Mouse (Mus musculus) lung, postnatal 25 days (tissue): ENCODE measurements around the gene Eif4g2.

Experiments
- DNase-seq: peaks from one replicate; pipeline ENCODE4 v3.0.0; 2022; ENCODE audit warnings: low spot score

The Eif4g2 gene

DNA sequence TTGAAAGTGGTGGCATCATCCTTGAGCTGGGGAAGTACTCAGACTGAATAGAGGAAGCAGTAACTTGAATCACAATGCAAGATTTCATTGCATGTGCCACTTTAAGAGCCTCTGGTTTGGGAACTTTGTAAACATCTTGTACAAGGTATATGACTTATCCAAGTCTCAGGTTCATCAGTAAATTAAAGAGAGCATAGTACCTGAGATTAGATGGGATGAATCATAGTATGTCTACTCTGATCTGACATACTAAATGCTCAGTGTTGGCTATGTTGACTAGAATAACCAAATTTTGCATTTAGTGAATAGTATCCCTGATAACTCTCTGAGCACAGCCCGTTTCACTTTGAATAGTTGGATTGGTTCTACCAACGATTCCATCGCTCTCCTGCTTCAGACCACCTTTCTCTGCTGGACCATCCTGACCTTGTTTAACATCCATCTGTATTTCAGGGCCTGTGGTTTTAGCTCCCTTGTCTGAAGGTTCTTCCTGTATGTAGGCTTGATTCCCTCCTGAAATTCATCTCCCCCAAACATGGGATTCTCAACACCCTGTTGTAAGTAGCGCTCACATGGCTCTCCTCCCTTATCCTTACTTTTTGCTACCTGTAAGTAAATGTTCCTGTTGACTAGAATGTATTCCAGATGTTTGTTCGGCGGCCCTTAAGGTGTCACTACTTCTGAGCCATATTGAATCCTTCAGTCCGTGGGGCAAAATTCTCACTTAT is 13.2 kb downstream of the Eif4g2 start:
- DNase-seq = no peak

DNA sequence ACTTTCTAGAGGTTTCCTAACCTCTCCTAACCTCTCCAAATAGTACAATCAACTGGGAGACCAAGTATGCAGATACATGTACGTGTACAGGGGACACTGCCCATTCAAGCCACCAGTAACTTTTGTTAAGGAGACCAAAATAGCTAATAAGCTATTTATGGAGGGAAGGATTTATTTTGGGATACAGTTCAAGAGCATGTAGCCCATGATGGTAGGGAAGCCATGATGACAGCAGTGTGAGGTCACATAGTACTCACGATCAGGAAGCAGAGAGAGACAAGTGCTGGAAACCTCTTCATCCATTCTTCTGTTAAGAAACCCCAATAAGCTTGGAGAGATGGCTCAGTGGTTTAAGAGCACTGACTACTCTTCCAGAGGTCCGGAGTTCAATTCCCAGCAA is 14.6 kb downstream of the Eif4g2 start:
- DNase-seq = no peak

DNA sequence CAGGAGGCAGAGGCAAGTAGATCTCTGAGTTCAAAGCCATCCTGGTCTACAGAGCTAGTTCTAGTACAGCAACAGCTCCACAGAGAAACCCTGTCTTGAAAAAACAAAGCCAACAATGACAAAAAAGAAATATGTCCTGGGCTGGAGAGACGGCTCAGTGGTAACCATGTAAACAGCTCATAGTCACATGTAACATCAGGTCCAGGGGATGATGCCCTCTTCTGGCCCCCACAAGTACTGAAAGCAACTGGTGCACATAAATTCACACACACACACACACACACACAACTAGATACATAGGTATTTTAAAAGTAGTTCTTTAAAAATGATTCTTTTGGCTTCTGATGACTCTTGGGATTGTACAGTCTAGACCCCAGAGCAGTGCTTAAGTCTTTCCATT is 19.9 kb downstream of the Eif4g2 start:
- DNase-seq = no peak

DNA sequence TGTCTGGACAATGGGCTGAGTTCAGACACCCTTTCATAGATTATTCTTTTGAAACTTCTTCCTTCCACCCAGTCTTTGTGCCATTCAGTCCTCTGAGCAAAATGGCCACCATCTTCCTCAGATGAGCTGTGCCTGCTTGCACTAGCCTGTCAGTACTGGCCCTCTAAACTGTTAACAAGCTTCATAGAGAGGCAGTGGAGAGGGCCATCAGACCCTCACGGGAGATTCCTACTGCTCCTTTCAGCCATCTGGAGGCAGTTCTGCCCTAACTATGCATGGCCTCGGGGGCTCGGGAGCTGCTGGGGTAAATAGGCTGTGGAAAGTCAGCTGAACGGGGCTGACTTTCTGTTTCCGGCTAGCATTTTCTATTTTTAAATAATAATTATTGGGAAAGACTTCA is 23.3 kb downstream of the Eif4g2 start:
- no peak for DNase-seq

DNA sequence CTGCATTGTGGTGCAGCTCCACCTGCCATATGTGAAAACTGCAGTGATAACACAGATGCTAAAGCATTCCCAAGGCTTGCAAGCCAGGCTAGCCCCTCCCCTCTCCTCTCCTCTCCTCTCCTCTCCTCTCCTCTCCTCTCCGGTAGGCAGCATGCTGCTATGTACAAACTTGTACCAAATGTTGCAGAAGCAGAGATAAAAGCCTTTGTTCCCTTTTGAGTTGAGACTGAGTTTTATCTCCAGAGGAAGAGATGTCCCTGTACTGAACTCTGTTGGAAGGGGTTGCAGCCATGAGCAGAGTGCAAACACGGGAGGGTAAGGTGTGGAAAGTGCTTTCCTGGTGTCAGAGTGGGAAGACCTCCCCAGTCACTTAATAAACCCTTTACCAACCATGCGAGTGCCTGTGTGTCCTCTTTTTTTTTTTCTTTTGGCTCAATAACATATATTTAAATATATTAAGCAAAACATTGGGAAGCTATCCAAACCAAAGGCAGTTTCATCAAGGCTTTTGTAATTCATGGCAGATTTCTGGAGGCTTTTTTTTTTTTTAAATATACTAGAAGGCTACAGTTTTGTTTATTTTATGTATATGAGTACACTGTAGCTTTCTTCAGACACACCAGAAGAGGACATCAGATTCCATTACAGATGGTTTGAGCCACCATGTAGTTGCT is 26.7 kb downstream of the Eif4g2 start:
- DNase-seq = no peak

DNA sequence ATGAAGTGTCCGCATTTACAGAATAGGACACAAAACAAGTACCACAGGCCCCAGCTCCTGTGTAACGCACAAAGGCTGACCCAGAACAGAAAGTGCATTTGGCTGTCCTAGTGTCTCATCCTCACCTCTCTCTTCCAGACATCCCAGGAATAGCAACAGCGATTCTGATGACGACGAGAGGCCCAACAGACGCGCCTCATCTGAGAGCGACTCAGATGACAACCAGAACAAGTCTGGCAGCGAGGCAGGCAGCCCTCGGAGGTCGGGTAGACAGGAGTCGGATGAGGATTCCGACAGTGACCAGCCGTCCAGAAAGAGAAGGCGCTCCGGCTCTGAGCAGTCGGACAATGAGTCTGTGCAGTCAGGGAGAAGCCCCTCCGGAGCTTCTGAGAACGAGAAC is 27.6 kb downstream of the Eif4g2 start:
- DNase-seq = no peak

DNA sequence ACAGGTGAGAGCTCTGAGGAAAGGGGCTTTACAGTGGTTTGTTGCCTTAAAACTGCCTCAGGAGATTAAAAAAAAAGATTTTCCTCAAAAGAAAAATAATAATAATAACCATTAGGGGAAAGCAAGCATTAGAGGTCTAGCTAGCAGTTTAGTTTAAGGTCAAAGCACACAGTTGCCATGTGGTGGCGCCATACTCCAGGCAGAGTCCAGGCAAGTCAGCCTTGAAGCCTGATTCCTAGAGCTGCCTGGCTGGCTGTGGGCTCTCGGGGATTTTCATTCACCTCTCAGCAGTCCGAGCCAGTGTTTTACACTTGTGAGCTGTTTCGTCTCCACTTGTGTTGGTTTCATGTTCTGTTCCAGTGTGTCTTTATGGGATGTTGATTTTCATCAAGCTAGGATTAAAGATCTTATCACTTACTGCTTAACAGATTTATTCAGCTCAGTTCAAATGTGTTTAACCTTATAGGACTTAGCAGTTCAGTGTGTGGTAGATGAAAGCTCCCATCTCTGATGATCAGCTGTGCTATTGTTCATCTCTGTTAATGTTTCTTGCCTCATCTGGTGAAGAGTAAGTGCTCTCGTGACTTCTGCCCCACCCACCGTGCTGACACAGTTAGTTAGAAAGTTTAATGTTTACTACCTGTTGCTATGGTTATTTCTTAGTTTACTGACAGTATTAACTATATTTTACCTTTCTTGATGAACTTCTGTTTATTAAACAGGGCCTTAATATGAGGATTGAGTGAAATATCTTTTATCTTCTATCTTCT is 33.0 kb downstream of the Eif4g2 start:
- DNase-seq = peak; percentile 49

DNA sequence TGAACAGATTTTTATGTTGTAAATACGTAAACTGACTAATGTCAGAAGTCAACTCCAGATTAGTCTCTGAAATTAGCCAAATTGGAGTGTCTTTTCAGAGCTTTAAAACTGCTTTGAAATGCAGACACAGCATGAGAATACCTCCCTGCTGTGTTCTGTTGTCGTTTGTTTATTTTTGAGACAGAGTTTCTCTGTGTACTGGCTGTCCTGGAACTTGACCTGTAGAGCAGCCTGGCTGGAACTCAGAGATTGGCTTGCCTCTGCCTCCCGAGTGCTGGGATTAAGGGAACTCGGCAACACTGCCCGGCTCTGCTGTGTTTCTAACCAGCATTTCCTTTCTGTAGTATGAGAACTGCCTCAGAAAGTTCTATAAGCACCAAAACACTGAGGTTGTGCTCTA is 33.9 kb downstream of the Eif4g2 start:
- no peak for DNase-seq

DNA sequence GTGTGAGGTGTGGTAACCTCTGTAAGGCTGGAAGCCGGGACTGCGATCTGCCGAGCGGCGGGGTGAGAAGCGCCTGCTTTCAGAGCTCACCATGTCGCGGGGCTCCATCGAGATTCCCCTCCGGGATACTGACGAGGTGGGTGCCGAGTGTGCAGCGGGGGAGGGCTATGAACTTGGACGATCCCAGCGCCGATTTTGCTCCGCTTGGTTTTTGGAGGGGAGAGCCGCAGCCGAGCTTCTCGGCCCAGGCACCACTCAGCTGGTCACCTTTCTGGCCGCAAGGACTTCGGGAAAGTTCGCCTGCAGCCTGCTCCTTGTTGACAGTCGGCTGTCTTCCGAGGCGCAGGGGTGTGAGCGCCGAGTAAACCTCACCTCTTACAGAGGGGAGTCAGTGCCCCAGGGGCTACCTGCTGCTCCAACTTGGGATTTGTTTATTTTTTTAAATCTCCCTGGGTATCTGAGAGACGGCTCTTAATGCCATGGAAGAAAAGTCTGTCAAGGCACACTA is 53.7 kb downstream of the Eif4g2 start:
- peak; percentile 12 for DNase-seq

DNA sequence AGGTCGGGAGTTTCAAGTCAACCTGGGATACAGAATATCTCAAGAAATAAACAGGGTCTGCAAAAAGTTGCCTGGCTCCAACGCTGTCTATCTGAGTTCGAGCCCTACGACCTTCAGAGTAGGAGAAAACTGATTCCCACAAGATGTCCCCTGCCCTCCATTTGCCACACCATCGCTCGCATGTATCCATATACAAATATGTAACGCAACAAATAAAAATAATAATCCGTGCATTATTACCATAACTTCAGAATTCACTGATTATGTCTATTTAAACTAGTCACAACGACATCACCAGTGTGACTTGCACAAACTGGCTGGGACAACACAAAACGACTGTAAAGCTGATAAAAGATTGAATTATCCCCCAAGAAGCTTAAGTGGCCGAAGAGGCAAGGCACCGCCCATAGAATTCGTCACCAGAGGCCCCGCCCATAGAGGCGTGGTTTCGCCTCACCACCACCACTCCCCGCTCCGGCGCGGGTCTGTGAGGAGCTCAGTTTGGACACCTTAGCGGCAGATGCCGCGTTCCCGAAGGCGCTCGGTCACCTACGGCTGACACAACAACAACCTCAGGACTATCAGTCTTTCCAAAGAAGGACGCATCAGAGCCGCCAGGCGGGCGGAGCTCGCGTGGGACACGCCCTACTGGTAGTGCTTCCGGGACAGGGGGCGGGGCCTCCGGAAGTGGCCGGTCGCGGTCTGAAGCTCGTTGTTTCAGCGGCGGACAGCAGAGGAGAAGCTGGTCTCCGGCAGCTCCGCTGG is 54.4 kb downstream of the Eif4g2 start, which contains the start of gene Ctr9:
TSS of gene Ctr9 (plus strand) at position 671 of the 765 bp plus-strand sequence.
- DNase-seq = peak; percentile 93

DNA sequence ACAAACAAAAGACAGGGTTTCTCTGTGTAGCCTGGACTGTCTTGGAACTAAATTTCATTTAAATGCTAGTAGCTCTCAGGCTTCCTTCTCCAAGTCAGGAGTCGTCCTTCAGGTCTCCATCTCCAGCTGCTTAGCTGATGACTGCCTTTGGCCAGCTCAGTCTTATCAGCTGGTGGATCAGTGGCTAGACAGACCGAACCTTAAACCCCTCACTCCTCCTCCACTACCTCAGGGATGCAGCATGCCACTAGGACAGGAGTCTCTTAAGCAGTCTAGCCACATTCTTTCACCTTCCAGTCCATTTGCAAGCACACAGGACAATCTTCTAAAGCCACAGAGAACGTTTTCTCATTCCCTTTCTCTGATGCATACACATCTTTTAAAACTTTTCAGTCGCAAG is 57.9 kb downstream of the Eif4g2 start:
- no peak for DNase-seq

DNA sequence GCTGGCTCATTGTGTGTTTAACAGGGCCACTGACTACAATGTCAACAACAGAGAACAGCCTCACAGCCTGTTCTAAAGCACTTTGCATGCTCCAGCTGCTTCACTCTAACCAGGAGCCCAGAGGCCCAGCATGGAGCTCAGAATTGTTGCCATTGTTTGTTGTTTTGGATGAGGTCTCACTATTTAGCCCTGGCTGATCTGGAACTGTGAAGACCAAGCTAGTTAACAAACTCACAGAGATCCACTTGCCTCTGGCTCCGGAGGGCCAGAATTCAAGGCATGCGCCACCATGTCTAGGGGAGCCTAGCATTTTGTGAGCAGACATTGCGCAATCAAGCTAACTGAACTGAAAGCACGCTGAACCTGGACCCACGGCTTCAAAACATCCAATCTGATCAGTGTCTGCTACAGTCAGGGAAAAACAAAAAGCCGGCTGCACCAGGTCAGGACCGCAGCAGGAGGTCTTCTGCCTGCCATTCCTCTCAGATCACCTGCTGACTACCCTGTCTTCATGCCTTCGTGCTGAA is 58.7 kb downstream of the Eif4g2 start:
- DNase-seq = no peak

DNA sequence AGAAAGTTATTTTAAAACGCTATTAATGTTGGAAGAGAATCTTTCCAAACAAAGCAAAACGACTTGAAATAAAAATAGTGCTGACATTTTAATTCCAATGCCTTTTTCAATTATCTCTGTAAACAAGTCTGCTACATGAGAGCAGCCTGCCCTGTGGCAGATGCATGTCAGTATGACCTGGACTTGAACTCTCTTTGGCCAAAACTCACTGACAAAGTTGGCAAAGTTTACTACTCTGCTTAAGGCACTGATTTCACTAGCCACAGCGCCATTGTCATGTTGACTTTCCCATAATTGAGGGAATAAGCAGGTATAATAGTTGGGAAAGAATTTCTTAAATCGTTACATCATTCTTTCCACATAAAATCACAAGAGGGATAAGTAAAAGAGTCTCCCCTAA is 62.0 kb downstream of the Eif4g2 start:
- no peak for DNase-seq
